Mouse (Mus musculus): ENCODE measurements around the gene Gm17087. TPM values are rescaled to one million over a fixed set of nuclear protein-coding genes. Genes with fewer than 3 reads are reported as not detected.

Gene Gm17087
- polyA plus RNA-seq, 1 experiment from 2014 or later, result not detected

GRCm38 (mm10) chr17:8552346-8553035 lies 14.3 kb downstream of the Gm17087 start:
- WGBS, result 66% methylated on average over 8 of the region's 8 CpGs
- H3K4me1 ChIP-seq (replicated peaks; ENCODE audit: control insufficient read depth, insufficient read depth, low read length), result no peaks in the 10 kb centered on the region
- no peaks in the 10 kb centered on the region for H3K27me3 ChIP-seq (ENCODE audit: control insufficient read depth, insufficient read depth, low read depth, low read length)
- H3K9me3 ChIP-seq (ENCODE audit: control insufficient read depth, low read length), result no peaks in the 10 kb centered on the region
- ATAC-seq (ENCODE audit: low read depth), result no peak
- H3K36me3 ChIP-seq (ENCODE audit: control insufficient read depth, insufficient read depth, low read length), result no peaks in the 10 kb centered on the region
- H3K4me2 ChIP-seq (ENCODE audit: low read depth, low read length), result no peak overlapping the region
- H3K27ac ChIP-seq (ENCODE audit: low read length), result no peak overlapping the region
- no peak overlapping the region for H3K4me3 ChIP-seq (ENCODE audit: low read length)
- no peak overlapping the region for H3K9ac ChIP-seq (ENCODE audit: low read length)

DNA sequence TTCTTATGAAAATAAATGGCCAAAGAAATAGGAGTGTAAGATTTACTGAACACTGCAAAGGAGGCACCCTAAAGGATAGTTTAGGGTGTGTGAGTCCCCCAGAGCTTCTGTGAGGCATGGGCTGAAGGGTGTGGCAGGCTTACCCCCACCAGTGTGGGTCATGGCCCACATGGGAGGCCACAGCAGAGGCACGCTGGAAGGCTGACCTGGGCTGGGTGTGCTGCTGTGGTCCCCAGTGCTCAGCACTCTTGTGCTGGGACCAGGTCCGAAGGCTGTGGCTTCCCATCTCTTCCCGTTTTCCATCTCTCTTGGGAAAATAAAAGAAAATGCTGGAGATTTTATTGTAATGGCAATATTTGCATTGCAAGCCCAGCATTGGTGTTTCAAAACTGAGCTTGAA lies 15.1 kb downstream of the Gm17087 start:
- Histone ChIP-seq H3K4me3 (ENCODE audit: low read length) (no peak overlapping the region), H3K27ac (ENCODE audit: low read length) (no peak overlapping the region), H3K9me3 (ENCODE audit: control insufficient read depth, low read length) (no peaks in the 10 kb centered on the region), H3K27me3 (ENCODE audit: control insufficient read depth, insufficient read depth, low read depth, low read length) (no peaks in the 10 kb centered on the region), H3K9ac (ENCODE audit: low read length) (no peak overlapping the region), H3K4me1 (replicated peaks; ENCODE audit: control insufficient read depth, insufficient read depth, low read length) (no peaks in the 10 kb centered on the region), H3K4me2 (ENCODE audit: low read depth, low read length) (no peak overlapping the region), H3K36me3 (ENCODE audit: control insufficient read depth, insufficient read depth, low read length) (no peaks in the 10 kb centered on the region)
- no peak for ATAC-seq (ENCODE audit: low read depth)
- WGBS, result 61% methylated on average over 3 of the region's 3 CpGs

DNA sequence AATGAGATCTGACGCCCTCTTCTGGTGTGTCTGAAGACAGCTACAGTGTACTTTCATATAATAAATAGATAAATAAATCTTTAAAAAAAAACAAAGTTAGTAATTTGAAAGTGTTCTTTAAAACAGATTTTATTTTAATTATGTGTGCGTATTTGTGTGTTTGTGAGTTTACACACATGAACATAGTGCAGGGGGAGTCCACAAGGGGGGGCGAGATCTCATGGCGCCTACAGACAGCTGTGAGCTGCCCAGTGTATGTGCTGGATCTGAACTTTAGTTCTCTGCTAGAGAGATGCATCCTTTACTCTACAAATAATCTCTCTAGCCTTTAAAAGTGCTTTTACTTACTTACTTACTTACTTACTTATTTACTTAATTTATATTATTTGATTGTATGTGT lies 18.0 kb downstream of the Gm17087 start:
- WGBS, result 78% methylated on average over 4 of the region's 4 CpGs
- Histone ChIP-seq H3K9me3 (ENCODE audit: control insufficient read depth, low read length) (no peaks in the 10 kb centered on the region), H3K27me3 (ENCODE audit: control insufficient read depth, insufficient read depth, low read depth, low read length) (no peaks in the 10 kb centered on the region), H3K27ac (ENCODE audit: low read length) (no peak overlapping the region), H3K4me2 (ENCODE audit: low read depth, low read length) (no peak overlapping the region), H3K4me1 (replicated peaks; ENCODE audit: control insufficient read depth, insufficient read depth, low read length) (no peaks in the 10 kb centered on the region), H3K4me3 (ENCODE audit: low read length) (no peak overlapping the region), H3K36me3 (ENCODE audit: control insufficient read depth, insufficient read depth, low read length) (no peaks in the 10 kb centered on the region), H3K9ac (ENCODE audit: low read length) (no peak overlapping the region)
- no peak for ATAC-seq (ENCODE audit: low read depth)

GRCm38 (mm10) chr17:8546366-8546765 lies 20.4 kb downstream of the Gm17087 start:
- H3K27ac ChIP-seq (ENCODE audit: low read length), result no peak overlapping the region
- no peak overlapping the region for H3K9ac ChIP-seq (ENCODE audit: low read length)
- H3K4me3 ChIP-seq (ENCODE audit: low read length), result no peak overlapping the region
- no peaks in the 10 kb centered on the region for H3K27me3 ChIP-seq (ENCODE audit: control insufficient read depth, insufficient read depth, low read depth, low read length)
- ATAC-seq (ENCODE audit: low read depth), result no peak
- 79% methylated on average over 9 of the region's 9 CpGs for WGBS
- H3K36me3 ChIP-seq (ENCODE audit: control insufficient read depth, insufficient read depth, low read length), result no peaks in the 10 kb centered on the region
- no peaks in the 10 kb centered on the region for H3K4me1 ChIP-seq (replicated peaks; ENCODE audit: control insufficient read depth, insufficient read depth, low read length)
- no peak overlapping the region for H3K4me2 ChIP-seq (ENCODE audit: low read depth, low read length)
- H3K9me3 ChIP-seq (ENCODE audit: control insufficient read depth, low read length), result no peaks in the 10 kb centered on the region

DNA sequence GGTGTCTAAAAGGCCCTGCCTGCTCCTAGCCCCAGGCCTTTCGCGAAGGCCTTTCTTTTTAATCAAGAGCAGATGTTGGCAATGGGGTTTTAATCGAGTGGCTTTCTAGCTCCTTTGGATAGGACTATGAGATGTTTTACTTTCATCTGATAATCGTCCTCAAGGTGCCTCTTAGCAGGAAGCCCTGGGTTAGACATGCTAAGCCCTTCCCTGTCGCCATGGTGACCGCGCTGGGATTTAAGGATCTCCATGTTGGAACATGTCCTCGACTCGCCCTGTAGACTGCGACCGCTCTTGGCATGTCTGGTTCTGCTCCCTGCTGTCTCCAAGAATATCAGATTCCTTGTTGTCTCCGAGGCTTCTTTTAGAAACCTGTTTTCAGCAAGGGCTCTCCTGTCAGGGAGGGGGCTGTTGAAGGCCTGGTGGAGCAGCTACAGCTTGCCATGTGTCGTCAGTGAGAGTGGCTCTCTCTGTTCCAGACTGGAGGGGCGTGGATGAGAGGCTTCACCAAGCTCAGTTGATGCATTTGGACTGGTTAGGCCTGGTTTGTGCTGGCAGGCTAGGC lies 24.7 kb downstream of the Gm17087 start:
- 73% methylated on average over 14 of the region's 14 CpGs for WGBS
- ATAC-seq (ENCODE audit: low read depth), result no peak
- Histone ChIP-seq H3K36me3 (ENCODE audit: control insufficient read depth, insufficient read depth, low read length) (no peaks in the 10 kb centered on the region), H3K27ac (ENCODE audit: low read length) (no peak overlapping the region), H3K9ac (ENCODE audit: low read length) (no peak overlapping the region), H3K4me2 (ENCODE audit: low read depth, low read length) (no peak overlapping the region), H3K4me3 (ENCODE audit: low read length) (no peak overlapping the region), H3K27me3 (ENCODE audit: control insufficient read depth, insufficient read depth, low read depth, low read length) (no peaks in the 10 kb centered on the region), H3K9me3 (ENCODE audit: control insufficient read depth, low read length) (no peaks in the 10 kb centered on the region), H3K4me1 (replicated peaks; ENCODE audit: control insufficient read depth, insufficient read depth, low read length) (no peaks in the 10 kb centered on the region)

DNA sequence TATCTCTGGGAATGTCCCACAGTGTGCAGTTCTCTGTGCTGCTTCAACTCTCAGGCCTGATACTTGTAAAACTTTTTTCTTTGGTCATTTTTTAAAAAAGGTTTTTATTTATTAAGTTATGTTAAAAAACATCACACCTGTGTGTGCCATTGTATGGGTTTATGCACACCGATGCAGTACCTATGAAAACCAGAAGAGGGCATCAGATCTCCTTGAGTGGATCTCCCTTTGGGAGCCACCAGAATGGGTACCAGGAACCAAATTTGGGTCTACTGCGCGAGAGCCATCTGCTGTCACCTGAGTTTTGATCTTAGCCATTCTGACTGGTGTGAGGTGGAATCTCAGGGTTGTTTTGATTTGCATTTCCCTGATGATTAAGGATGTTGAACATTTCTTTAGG lies 28.6 kb downstream of the Gm17087 start:
- H3K9me3 ChIP-seq (ENCODE audit: control insufficient read depth, low read length), result no peaks in the 10 kb centered on the region
- no peaks in the 10 kb centered on the region for H3K4me1 ChIP-seq (replicated peaks; ENCODE audit: control insufficient read depth, insufficient read depth, low read length)
- H3K27ac ChIP-seq (ENCODE audit: low read length), result no peak overlapping the region
- WGBS, result 78% methylated on average over 3 of the region's 3 CpGs
- H3K36me3 ChIP-seq (ENCODE audit: control insufficient read depth, insufficient read depth, low read length), result no peaks in the 10 kb centered on the region
- no peak overlapping the region for H3K4me2 ChIP-seq (ENCODE audit: low read depth, low read length)
- H3K9ac ChIP-seq (ENCODE audit: low read length), result no peak overlapping the region
- no peaks in the 10 kb centered on the region for H3K27me3 ChIP-seq (ENCODE audit: control insufficient read depth, insufficient read depth, low read depth, low read length)
- no peak overlapping the region for H3K4me3 ChIP-seq (ENCODE audit: low read length)
- no peak for ATAC-seq (ENCODE audit: low read depth)

DNA sequence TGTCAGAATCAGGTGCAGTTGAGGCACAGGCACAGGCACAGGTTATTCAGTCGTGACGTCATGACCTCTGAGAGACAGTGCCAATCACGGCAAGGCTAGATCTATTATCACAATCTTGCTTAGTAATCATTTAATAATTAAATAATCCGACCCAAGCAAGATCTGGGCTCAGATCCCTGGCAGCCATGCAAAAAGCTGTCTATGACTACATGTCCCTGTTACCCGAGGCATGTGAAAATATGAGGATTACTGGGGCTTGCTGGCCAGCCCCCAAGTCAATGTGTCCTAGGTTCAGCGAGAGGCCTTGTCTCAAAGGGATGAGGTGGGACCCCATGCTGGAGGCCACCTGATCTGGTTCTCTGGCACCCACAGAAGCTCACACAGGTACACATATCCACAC lies 30.2 kb downstream of the Gm17087 start:
- H3K4me1 ChIP-seq (replicated peaks; ENCODE audit: control insufficient read depth, insufficient read depth, low read length), result no peaks in the 10 kb centered on the region
- H3K27me3 ChIP-seq (ENCODE audit: control insufficient read depth, insufficient read depth, low read depth, low read length), result no peaks in the 10 kb centered on the region
- no peak for ATAC-seq (ENCODE audit: low read depth)
- 65% methylated on average over 6 of the region's 6 CpGs for WGBS
- H3K9me3 ChIP-seq (ENCODE audit: control insufficient read depth, low read length), result no peaks in the 10 kb centered on the region
- no peak overlapping the region for H3K4me2 ChIP-seq (ENCODE audit: low read depth, low read length)
- no peaks in the 10 kb centered on the region for H3K36me3 ChIP-seq (ENCODE audit: control insufficient read depth, insufficient read depth, low read length)
- H3K4me3 ChIP-seq (ENCODE audit: low read length), result no peak overlapping the region
- H3K9ac ChIP-seq (ENCODE audit: low read length), result no peak overlapping the region
- H3K27ac ChIP-seq (ENCODE audit: low read length), result no peak overlapping the region

DNA sequence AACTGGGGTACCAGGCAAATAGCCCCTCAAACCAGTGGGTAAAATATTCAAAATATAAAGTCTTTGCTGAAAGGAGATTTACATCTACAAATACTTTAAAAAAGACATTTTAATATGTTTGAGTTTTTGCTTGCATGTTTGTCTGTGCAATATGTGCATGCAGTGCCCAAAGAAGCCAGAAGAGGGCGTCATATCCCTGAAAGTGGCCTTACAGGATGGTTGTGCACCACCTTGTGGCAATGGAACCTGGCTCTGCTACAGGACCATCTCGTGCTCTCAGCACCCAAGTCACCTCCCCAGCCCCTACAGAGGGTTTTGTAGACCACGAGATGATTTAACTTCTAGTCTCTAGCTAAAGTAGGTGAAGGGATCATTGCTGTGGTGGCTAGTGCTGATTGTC lies 32.9 kb downstream of the Gm17087 start:
- H3K9ac ChIP-seq (ENCODE audit: low read length), result no peak overlapping the region
- no peak overlapping the region for H3K4me3 ChIP-seq (ENCODE audit: low read length)
- H3K36me3 ChIP-seq (ENCODE audit: control insufficient read depth, insufficient read depth, low read length), result no peaks in the 10 kb centered on the region
- H3K9me3 ChIP-seq (ENCODE audit: control insufficient read depth, low read length), result no peaks in the 10 kb centered on the region
- no peaks in the 10 kb centered on the region for H3K4me1 ChIP-seq (replicated peaks; ENCODE audit: control insufficient read depth, insufficient read depth, low read length)
- no peak overlapping the region for H3K27ac ChIP-seq (ENCODE audit: low read length)
- ATAC-seq (ENCODE audit: low read depth), result no peak
- H3K27me3 ChIP-seq (ENCODE audit: control insufficient read depth, insufficient read depth, low read depth, low read length), result no peaks in the 10 kb centered on the region
- H3K4me2 ChIP-seq (ENCODE audit: low read depth, low read length), result no peak overlapping the region
- 47% methylated on average over 3 of the region's 3 CpGs for WGBS

- no peaks in the 10 kb centered on the region for H3K9me3 ChIP-seq (ENCODE audit: control insufficient read depth, low read length)
- H3K36me3 ChIP-seq (ENCODE audit: control insufficient read depth, insufficient read depth, low read length), result no peaks in the 10 kb centered on the region
- H3K27ac ChIP-seq (ENCODE audit: low read length), result no peak overlapping the region
- no peak overlapping the region for H3K4me2 ChIP-seq (ENCODE audit: low read depth, low read length)
- H3K4me1 ChIP-seq (replicated peaks; ENCODE audit: control insufficient read depth, insufficient read depth, low read length), result no peaks in the 10 kb centered on the region
- ATAC-seq (ENCODE audit: low read depth), result no peak
- H3K9ac ChIP-seq (ENCODE audit: low read length), result no peak overlapping the region
- no peak overlapping the region for H3K4me3 ChIP-seq (ENCODE audit: low read length)
- 65% methylated on average over 4 of the region's 4 CpGs for WGBS
- no peaks in the 10 kb centered on the region; the same call in 1 of the 2 replicates for H3K27me3 ChIP-seq (ENCODE audit: control insufficient read depth, insufficient read depth, low read depth, low read length)
Observed at GRCm38 (mm10) chr17:8532609-8533008, 34.1 kb downstream of the Gm17087 start.

Data from lung, embryonic 16.5 days (tissue).